Mouse (Mus musculus): ENCODE data around the gene Tmem40.

Tmem40 gene

DNA sequence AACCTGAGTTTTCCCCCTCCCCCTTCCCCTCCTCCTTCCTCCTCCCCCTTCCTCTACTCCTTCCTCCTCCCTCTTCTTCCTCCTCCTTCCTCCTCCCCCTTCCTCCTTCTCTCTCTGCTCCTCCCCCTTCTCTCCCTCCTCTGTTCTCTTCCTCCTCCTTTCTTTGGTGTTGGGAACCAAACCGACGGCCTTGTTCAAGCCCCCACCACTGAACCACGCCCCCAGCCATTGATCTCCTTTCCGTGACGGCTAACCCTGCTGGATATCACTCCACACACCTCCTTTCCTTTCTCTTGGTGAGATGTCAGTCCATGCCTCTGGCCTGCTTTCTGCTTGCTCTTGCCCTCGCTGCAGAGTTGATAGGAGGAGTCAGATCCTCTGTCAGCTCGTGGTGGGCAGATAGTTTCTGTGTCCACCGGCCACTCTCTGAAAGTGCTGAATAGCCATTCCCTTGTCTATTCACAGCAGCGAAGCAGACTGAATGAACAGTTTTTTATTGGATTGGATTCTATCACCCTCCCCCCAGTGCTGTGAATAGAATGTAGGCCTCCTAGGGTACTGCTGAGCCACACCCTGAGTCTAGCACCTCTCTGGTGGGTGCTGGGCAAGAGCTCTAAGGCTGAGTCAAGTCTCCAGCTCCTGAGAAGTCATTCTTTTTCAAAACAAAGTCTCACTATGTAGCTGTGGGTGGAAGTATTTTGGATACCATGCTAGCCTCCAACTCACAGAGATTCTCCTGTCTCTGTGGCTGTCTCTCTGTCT lies at the start of gene Tmem40:
Gene Tmem40 (minus strand): TSS at position 416 of the 762 bp plus-strand sequence.
- DNase-seq (ENCODE audit: low read depth) = peak; percentile 63

DNA sequence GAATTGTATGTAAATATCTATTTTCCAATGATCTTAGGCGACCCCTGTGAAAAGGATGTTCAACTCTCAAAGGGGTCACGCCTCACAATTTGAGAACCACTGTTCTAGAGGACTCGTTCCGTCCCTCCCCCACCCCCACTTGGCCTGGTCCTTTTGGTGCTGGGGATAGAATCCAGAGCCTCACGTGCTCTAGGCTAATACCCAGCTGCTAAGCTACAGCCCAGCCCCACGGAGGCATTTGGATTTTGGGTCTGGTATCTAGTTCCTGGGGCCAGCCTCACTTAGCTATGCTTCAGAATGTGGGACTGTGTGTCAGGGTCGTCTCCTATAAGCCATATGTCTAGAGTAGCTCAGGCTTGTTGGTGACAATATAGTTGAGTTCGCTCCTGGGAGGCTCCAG lies 49.4 kb upstream of the Tmem40 start:
- DNase-seq (ENCODE audit: low read depth) = no peak

DNA sequence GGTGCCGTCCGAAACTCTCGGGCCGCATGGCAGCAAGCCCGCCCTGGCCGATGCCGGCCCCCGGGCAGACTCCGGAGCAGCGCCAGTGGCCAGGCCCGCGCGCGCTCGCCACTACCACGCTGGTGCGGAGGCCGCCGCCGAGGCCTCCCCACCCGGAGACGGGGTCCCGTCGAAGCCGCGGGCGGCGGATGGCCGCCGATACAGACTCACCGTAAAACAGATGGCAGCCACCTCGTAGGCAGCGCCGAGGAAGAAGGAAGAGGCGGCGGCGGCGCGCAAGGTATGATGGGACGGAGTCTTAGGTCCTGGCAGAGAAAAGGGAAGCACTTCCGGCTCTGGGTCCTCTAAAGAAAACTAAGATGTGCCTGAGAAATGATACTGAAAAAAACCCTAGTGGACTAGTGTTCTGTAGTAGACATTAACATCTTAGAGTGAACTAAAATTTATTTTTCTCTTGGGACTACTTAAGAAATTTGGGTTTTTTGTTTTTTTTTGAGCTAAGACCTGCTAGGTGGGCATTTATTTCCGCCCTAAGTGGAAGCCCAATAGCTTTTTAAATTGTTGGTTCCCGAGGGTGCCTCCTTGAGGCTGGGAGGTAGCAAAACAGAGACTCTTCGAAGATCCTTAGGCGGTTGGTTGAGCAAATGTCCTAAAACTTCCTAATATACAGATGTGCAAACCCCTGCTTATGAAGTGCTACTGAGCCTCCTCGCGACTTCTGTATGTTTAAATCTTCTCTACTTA lies 46.5 kb upstream of the Tmem40 start, which contains the start of gene Rpl32:
Gene Rpl32 (minus strand): TSS at position 260 of the 744 bp plus-strand sequence.
- DNase-seq (ENCODE audit: low read depth) = peak; percentile 97

DNA sequence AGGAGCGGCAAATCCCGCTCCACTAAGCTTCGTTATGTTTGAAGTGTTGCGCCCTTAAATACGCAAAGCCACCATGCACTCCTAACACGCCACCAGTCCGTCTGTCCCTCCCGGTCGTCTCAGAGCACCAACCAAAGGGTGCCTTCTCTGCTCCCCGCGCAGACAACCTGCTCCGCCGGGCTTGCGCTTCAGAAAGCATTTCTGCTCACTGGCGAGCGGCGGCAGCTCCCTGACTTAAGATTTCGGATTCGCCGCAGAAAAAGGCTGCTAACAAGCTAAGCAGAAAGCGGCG lies 45.9 kb upstream of the Tmem40 start:
- DNase-seq (ENCODE audit: low read depth) = no peak

DNA sequence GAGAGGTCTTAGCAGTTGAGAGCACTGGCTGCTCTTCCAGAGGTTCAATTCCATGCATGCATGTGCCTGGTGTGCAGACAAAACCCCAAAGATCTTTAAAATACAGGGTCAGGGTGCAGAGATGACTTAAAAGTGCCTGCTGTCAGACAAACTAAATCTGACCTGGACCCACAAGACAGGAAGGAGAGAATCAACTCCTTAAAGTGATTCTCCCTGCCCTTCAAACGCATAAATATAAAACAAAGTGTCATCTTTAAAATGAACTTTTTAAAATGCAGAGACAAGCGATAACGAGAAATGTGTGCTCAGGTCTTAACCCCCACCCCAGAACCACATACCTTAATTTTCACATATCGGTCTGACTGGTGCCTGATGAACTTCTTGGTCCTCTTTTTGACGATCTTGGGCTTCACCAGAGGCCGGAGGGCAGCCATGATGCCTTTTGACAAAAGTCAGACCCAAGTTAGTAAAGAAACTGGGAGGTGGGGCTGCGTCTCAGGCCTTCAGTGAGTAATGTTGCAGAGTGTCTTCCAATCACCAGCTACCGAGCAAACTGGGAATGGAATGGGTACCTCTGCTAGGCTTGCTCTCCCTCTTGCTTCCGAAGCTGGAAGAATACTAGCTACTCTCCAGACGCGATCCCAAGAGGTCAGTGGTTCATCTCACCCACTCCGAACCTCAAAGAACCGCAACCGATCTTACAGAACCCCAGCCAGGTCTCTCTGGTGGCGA lies 45.4 kb upstream of the Tmem40 start:
- no peak for DNase-seq (ENCODE audit: low read depth)

DNA sequence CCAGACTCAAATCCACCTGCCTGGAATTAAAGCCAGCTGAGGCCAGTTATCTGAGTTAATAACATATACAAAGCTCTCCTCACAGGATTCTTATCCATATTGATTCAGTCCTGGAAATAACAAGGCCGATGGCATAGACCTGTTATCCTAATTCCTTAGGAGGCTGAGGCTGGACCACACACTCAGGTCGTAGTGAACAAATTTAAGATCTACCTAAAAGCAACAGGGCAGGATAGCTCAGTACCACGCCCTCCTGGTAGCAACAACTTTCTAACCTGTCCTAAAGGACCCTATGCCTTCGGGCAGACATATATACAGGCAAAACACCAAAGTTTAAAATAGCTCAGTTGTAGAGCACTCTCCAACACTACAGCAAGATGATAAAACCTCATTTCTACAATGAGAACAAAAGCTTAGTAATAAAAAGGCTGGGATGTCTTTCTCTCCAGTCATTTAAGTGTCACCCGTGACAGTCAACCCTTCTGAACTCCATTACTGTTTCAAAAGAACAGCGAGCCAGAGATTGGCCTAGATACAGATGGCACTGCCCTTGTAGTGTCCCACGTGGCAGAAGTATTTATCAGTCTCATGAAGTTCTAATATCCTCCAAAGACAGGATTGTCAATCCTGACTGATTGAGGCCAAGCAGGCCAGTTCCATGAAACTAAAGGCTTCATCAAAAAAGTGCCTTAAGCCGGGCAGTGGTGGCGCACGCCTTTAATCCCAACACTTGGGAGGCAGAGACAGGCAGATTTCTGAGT lies 42.4 kb upstream of the Tmem40 start:
- no peak for DNase-seq (ENCODE audit: low read depth)

DNA sequence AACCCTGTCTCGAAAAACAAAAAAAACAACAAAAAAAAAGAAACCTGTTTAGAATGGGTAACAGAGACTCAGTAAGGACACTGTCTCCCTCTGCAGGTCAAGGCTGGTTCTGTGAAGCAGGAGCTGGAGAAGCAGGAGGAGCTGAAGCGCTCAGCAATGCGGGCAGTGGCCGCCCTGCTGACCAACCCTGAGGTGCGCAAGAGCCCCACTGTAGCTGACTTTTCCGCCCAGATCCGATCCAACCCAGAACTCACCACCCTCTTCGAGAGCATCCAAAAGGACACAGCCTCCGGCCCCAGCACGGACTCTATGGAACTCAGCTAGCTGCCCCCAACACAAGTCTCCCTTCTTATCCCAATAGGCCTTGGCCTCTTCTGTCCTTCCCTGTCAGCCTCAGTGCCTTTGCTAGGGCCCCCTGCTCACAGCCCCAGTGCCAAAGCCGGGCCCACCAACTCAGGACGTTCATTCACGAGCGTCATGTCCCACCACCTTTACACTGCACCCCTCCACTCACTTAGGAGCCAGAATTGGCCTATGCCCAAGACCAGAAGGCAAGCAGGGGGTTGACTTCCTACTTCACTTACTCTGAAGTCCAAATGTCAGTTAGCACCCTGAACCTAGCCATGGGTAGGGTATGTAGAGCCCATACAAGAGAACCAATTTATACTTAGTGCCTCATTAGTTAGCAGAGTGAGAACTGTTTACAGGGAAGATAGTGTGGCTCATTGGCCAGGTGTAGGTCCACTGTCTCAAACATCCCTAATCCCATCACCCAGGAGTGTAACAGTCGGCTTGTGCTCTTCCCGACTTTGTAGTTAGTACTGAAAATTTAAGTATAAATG lies 41.6 kb upstream of the Tmem40 start:
- peak; percentile 74 for DNase-seq (ENCODE audit: low read depth)

DNA sequence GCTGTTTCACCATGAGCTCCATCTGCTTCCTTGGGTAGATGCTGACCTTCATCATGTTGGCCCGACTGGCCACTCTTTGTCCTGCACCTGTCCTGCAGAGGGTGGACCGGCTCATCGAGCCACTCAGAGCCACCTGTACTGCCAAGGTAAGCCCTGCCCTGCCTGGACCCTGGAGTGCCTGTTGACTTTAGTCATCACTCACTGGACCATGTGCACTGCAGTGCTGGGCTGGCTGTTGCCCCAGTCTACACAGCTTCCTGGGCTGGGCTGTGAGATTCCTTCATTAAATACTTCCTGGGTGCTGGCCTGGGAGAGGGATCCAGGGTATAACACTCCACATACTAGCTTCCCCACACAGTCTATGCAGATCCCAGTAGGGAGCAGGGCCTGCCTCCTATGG lies 39.6 kb upstream of the Tmem40 start:
- no peak for DNase-seq (ENCODE audit: low read depth)

DNA sequence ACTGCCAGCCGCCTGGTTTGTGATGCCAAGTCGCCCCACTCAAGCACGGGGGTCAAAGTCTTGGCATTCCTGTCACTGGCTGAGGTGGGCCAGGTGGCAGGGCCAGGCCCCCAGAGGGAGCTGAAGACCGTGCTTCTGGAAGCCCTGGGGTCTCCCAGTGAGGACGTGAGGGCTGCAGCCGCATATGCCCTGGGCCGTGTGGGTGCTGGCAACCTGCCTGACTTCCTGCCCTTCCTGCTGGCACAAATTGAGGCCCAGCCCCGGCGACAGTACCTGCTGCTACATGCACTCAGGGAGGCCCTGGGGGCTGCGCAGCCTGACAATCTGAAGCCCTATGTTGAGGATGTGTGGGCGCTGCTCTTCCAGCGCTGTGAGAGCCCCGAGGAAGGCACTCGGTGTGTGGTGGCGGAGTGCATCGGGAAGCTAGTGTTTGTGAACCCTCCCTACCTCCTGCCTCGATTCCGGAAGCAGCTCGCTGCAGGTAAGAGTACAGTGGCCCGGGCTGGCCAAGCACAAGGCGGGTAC lies 30.5 kb upstream of the Tmem40 start:
- peak; percentile 55 for DNase-seq (ENCODE audit: low read depth)

DNA sequence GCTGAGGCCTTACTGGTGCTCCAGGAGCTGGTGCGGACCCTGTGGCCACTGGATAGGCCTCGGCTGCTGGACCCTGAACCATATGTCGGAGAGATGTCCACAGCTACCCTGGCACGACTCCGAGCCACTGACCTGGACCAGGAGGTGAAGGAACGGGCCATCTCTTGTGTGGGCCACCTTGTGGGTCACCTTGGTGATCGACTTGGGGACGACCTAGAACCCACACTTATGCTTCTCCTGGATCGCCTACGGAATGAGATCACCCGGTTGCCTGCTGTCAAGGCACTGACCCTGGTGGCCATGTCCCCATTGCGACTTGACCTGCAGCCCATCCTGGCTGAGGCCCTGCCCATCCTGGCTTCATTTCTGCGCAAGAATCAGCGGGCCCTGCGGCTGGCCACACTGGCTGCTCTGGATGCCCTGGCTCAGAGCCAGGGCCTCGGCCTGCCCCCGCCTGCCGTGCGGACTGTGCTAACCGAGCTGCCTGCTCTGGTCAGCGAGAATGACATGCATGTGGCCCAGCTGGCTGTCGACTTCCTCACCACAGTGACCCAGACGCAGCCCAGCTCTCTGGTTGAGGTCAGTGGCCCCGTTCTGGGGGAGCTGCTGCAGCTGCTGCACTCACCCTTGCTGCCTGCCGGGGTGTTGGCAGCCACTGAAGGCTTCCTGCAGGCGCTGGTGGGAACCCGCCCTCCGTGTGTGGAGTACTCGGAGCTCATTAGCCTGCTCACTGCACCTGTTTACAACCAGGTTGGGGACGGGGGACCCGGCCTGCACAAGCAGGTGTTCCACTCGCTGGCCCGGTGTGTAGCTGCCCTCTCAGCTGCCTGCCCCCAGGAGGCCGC lies 29.9 kb upstream of the Tmem40 start:
- DNase-seq (ENCODE audit: low read depth) = no peak

DNA sequence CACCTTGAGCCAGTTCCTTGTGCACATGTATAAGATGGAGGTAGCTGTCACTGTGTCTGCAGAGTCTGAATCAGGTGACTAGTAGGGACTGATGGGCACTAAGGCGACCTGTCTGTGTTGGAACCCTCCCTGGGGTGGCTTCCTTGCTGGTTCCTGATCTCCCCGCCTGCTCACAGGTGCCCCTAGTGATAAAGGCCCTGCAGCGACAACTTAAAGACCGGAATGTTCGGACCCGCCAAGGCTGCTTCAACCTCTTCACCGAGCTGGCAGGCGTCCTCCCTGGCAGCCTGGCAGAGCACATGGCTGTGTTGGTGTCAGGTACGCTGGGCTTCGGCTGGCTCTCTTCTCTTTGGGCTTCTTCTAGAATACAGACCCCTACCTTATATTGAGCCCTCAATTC lies 28.8 kb upstream of the Tmem40 start:
- DNase-seq (ENCODE audit: low read depth) = no peak

DNA sequence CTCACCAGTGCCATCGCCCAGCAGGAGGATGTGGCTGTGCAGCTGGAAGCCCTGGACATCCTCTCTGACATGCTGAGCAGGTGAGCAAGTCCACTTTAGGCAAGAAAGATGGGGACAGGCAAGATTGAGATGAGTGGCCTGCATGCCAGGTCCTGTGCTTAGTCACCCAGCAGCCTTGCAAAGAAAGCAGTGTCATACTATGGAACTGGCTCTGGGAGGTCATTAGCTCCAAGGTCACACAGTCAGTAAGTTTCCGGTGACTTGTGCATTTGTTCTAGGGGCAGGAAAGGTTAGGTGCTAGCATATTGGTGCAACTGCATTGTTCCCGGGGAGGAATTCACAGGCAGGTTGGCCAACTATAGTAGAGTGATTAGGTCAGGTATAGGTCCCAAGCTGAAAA lies 20.6 kb upstream of the Tmem40 start:
- no peak for DNase-seq (ENCODE audit: low read depth)

DNA sequence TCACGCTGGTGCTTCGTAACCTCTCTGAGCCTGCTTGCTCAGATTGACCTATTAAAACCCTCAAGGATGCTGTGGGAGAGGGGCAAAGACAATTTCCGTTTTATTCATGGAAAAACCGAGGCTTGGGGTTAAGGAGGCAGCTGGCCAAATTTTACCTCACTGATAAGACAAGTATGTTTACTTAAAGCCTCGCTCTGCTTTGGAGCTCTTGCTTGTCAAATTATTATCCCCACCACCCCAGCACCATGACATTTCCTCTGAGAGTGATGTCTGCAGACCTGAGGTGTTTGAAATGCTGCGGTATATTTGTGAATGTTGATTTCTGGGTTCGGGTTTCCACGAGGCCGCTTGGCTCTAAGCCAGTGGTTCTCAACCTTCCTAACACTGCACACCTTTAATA lies 14.2 kb upstream of the Tmem40 start:
- DNase-seq (ENCODE audit: low read depth) = no peak

DNA sequence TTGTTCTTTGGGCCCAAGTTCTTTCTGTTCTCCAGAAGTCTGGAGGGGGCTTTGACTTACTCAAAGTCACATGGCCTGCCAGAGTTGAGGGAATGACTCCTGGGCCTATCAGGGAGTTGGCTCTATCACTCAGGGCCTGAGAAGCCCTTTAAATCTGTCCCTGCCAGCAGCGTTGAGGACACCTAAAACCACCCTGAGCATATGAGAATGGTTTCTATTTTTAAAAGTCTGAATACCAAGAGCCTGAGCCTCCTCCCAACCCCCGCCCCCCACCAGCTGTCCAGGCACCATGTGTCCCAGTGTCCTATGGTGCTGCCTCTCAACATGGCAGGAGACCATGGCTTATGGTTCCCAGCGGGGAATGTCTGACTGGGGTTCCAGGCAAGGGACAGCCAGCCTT lies 13.6 kb upstream of the Tmem40 start:
- DNase-seq (ENCODE audit: low read depth) = no peak

DNA sequence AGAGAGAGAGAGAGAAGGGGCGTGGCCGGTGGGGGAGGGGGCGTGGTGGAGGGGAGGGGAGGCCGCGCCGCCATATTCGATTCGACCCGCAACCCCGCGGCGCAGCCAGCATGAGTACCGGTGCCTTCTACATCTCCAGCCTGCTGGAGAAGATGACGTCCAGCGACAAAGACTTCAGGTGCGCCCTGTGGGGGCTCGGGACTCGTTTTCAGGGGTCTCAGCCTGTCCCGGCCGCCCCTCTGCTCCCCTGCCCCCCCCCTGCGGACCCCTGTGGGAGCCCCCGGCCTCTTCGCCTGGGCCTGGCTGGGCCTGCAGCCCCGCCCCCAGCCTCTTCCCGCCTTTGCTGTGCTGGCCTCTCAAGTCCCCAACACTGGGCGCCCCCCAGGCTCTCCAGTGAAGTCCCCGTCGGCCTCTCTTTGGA lies 12.3 kb upstream of the Tmem40 start, which contains the start of gene Cand2:
Gene Cand2 (plus strand): TSS at position 38 of the 421 bp plus-strand sequence.
- peak; percentile 81 for DNase-seq (ENCODE audit: low read depth)

DNA sequence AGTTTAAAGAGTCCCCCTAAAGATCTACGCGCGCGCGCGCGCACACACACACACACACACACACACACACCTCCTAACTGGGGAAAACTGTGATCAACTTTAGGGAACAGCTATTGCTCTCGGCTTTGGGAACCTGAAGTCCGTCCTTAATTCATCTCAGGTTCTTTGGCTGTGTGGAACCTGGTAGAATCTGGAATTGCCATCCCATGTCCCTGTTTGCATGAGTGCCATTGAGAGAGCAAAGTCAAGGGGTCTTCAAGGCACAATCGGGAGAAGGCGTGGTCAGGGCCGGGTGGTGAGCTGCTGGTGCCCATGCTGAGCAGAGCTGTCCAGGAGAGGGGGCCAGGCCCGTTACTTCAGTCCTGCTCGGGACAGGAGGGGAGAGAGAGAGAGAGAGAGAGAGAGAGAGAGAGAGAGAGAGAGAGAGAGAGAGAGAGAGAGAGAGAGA lies 11.8 kb upstream of the Tmem40 start:
- DNase-seq (ENCODE audit: low read depth) = peak; percentile 64

DNA sequence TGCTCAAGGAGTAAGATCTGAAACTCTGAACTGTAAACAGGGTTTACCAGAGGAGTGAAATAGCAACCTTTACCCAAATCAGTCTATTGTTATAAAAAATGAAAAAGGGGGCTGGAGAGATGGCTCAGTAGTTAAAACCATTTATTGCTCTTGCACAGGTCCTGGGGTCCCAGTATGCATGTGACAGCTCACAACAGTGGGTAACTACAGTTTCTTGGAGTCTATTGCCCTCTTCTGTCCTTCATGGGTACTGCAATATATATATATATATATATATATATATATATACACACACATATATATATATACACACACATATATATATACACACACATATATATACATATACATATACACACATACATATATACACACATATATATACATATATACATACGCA lies 10.4 kb upstream of the Tmem40 start:
- peak; percentile 69 for DNase-seq (ENCODE audit: low read depth)

DNA sequence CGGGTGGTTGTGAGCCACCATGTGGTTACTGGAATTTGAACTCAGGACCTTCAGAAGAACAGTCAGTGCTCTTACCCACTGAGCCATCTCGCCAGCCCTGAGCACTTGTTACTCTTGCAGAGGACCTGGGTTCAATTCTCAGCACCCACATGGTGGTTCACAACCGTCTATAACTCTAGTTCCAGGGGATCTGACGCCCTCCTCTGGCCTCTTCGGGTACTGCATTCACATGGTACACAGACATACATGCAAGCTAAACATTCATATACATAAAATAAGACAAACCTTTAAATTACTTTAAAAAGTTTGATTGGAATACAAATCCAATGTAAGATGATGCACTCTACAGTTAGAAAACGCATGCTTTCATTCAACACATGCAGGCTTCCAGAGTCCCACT lies 10.0 kb upstream of the Tmem40 start:
- no peak for DNase-seq (ENCODE audit: low read depth)

DNA sequence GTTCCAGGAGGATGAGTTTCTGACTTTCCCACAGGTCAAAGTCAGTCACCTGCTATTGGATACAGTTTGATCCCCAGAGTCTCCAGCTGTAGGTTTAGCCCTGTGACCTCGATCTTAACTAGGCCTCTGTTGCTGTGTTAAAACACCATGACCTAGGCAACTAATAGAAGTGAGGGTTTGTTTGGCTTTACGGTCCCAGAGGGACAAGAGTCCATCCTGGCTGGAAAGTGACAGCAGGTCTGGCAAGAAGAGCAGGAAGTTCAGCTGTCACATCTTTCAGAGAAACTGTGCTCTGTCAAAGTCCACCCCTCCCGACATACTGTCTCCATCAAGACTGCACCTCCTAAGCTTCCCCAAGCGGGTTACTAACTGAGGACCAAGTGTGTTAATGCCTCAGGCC lies 8.6 kb upstream of the Tmem40 start:
- no peak for DNase-seq (ENCODE audit: low read depth)

Data from induced T-regulatory cell, adult 2 months (primary cell).